In genomic region chr3:95231298-95232221, GRCm38 (mm10) we compare ENCODE assay signal across 8 mouse cellular contexts. TPM values are rescaled to one million over a fixed set of nuclear protein-coding genes. Genes with fewer than 3 reads are reported as not detected.
DNase-seq lines count a peak whose midpoint lies in the region; ATAC-seq and TF ChIP-seq lines count a peak whose summit lies in the region.

Mllt11 (minus strand) TSS chr3:95232171.

- no peaks in the 10 kb centered on the region for H3K9me3 ChIP-seq in lung, postnatal 0 days (ENCODE audit: low read length)

- 29% methylated on average over 13 of the region's 13 CpGs for WGBS in cerebellum, adult 2 months
- 51% methylated on average over 13 of the region's 13 CpGs for WGBS in large intestine, adult 2 months
- WGBS in lung, postnatal 0 days, result 66% methylated on average over 13 of the region's 13 CpGs

- TF ChIP-seq EP300 in lung, postnatal 0 days (IDR thresholded peaks at IDR 0.05), result no peak

- peak within 1 kb of the TSS; percentile 13; the same call in 1 of the 2 replicates for H3K9ac ChIP-seq in lung, postnatal 0 days (replicated peaks; ENCODE audit: low read depth)

- peaks cover 32% of the 10 kb centered on the region for H3K36me3 ChIP-seq in lung, postnatal 0 days (ENCODE audit: insufficient read depth, low read length)

- H3K4me3 ChIP-seq in cerebellum, adult 2 months (replicated peaks; ENCODE audit: insufficient read depth, low read depth, low read length), result peak within 1 kb of the TSS; percentile 41
- peak within 1 kb of the TSS; percentile 94 for H3K4me3 ChIP-seq in lung, postnatal 0 days (ENCODE audit: low read depth, low read length)

- H3K4me1 ChIP-seq in cerebellum, adult 2 months (ENCODE audit: control insufficient read depth, insufficient read depth, low read length), result peaks cover 18% of the 10 kb centered on the region
- H3K4me1 ChIP-seq in lung, postnatal 0 days (ENCODE audit: insufficient read depth, low read depth, low read length), result peaks cover 13% of the 10 kb centered on the region

- peak within 1 kb of the TSS; percentile 73 for H3K4me2 ChIP-seq in lung, postnatal 0 days (replicated peaks; ENCODE audit: low read depth, low read length)

- no peak for TF ChIP-seq POLR2A in cerebellum, adult 2 months (IDR thresholded peaks at IDR 0.05; ENCODE audit: borderline replicate concordance, insufficient read depth, low read length)

- ATAC-seq in lung, postnatal 0 days, result no peak

- DNase-seq in cerebellum, adult 2 months, result peak in 1 of 2 experiments; percentile 39
- no peak for DNase-seq in cerebellum, adult 18-20 months
- no peak for DNase-seq in adrenal gland, postnatal 4 days (ENCODE audit: low spot score in 2 of 2)
- no peak for DNase-seq in gonadal fat pad, adult 2 months (ENCODE audit: low read depth)
- no peak for DNase-seq in large intestine, adult 2 months (ENCODE audit: low read depth, low spot score)
- peak; percentile 49 for DNase-seq in lung, postnatal 0 days (ENCODE audit: low spot score)
- peak; percentile 33 to 48 for DNase-seq in spleen, postnatal 14 days (ENCODE audit: low spot score in 2 of 2)
- no peak for DNase-seq in frontal cortex, postnatal 25 days (ENCODE audit: low spot score in 2 of 2)

- H3K27me3 ChIP-seq in cerebellum, adult 2 months (ENCODE audit: control insufficient read depth, insufficient read depth, low read length), result no peaks in the 10 kb centered on the region
- H3K27me3 ChIP-seq in lung, postnatal 0 days (replicated peaks; ENCODE audit: insufficient read depth, low read length), result no peaks in the 10 kb centered on the region

- peak within 1 kb of the TSS; percentile 18 for H3K27ac ChIP-seq in cerebellum, adult 2 months (ENCODE audit: insufficient read depth, low read length)
- peak within 1 kb of the TSS; percentile 96 for H3K27ac ChIP-seq in lung, postnatal 0 days (ENCODE audit: low read length)

- no peak for TF ChIP-seq CTCF in cerebellum, adult 2 months (IDR thresholded peaks at IDR 0.05; ENCODE audit: borderline replicate concordance, insufficient read depth, low read depth, low read length)
- TF ChIP-seq CTCF in lung, postnatal 0 days (IDR thresholded peaks at IDR 0.05), result no peak

RNA-seq across cellular contexts. Expression of gene Mllt11, which starts in this region (rescaled TPM):
- polyA plus RNA-seq in cerebellum, adult 2 months (2012; rRNA removed), result 339 and 352 TPM in 2 replicates
- total RNA-seq in adrenal gland, postnatal 4 days (2021), result 10 to 100 TPM; 18.5 to 26.7 TPM
- 22.5 and 24.7 TPM in 2 replicates for polyA plus RNA-seq in gonadal fat pad, adult 2 months (2012; rRNA removed)
- 18.9 and 21.6 TPM in 2 replicates for polyA plus RNA-seq in large intestine, adult 2 months (2012; rRNA removed)
- 5.9 and 6.5 TPM in 2 replicates for polyA plus RNA-seq in lung, postnatal 0 days (2015; fragmentation: Nextera tagmentation; extraction: Ambion mirVana)

Comparison
In these comparisons a context has a peak if more than half of its experiments do, and no peak if none do; other contexts are left out.
1. RNA of gene Mllt11 (polyA plus RNA-seq): 339 to 352 TPM in cerebellum, adult 2 months; 22.5 to 24.7 TPM in gonadal fat pad, adult 2 months, 18.9 to 21.6 TPM in large intestine, adult 2 months and 5.9 to 6.5 TPM in lung, postnatal 0 days; every median in the first group is over 10 times any median in the second.
2. DNase-seq: peak in lung, postnatal 0 days (single experiment) and spleen, postnatal 14 days (2 of 2); none in cerebellum, adult 18-20 months (0 of 2), adrenal gland, postnatal 4 days (0 of 2), gonadal fat pad, adult 2 months (single experiment), large intestine, adult 2 months (single experiment) and frontal cortex, postnatal 25 days (0 of 2).